Mouse (Mus musculus): ENCODE measurements around the gene 4930449I24Rik.

DNA sequence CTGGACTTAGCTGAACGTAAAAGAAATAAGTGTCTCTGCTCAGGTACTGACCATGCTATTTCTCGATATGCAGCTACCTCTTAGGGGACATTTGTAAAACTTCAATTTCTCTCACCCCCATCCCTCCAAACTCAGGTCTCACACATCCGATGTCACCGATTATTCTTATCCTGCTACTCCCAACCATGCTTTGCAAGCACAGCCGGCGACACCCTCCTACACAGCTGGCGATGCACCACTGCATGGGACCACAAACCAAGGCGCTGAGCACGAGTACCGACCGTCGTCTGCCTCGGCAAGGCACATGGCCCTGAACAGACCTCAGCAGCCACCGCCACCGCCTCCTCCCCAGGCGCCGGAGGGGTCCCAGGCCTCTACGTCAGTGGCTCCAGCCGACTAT, 35.5 kb upstream of the 4930449I24Rik start:
- TF ChIP-seq POLR2A (IDR thresholded peaks at IDR 0.05; ENCODE audit: extremely low read depth, insufficient read depth, low read length) (no peak), CTCF (IDR thresholded peaks at IDR 0.05; ENCODE audit: extremely low read depth, insufficient read depth, low read length) (no peak)

All from cortical plate, adult 2 months (tissue).